Mouse (Mus musculus) heart, embryonic 15.5 days (tissue): ENCODE data around the gene B3gnt9. TPM values are rescaled to one million over a fixed set of nuclear protein-coding genes. Genes with fewer than 3 reads are reported as not detected.
"Not testable (repeated sequence)": the region's sequence is repeated elsewhere in the genome, so short reads cannot be mapped to it uniquely, and the experiment has no call there.

Source experiments
- ATAC-seq: fragments of 200-750 bp; cut with Nextera tagmentation; replicated peaks from 2 replicates; pipeline ENCODE4 v1.8.0; 2017; ENCODE audit warnings: low read depth, moderate TSS enrichment; ENCODE audit not compliant: insufficient number of reproducible peaks, insufficient read depth, low FRiP score
- H3K27ac ChIP-seq: fragments of 300-500 bp; sonication (generic); 2 replicates; pipeline ENCODE4 v1.5.1; 2015; ENCODE audit warnings: mild to moderate bottlenecking, inconsistent platforms
- H3K27me3 ChIP-seq: fragments of 300-500 bp; sonication (generic); 2 replicates; pipeline ENCODE4 v1.6.1; 2015; ENCODE audit warnings: inconsistent platforms
- H3K36me3 ChIP-seq: fragments of 300-500 bp; sonication (generic); 2 replicates; pipeline ENCODE4 v1.6.1; 2015; ENCODE audit warnings: mild to moderate bottlenecking, inconsistent platforms
- H3K4me1 ChIP-seq: fragments of 300-500 bp; sonication (generic); replicated peaks from 2 replicates; pipeline ENCODE4 v1.6.1; 2015; ENCODE audit warnings: inconsistent platforms
- H3K4me2 ChIP-seq: fragments of 300-500 bp; sonication (generic); 2 replicates; pipeline ENCODE4 v1.6.1; 2015; ENCODE audit warnings: inconsistent platforms, mild to moderate bottlenecking, moderate library complexity
- H3K4me3 ChIP-seq: fragments of 300-500 bp; sonication (generic); 2 replicates; pipeline ENCODE4 v1.5.1; 2015; ENCODE audit warnings: mild to moderate bottlenecking, inconsistent platforms
- H3K9ac ChIP-seq: fragments of 300-500 bp; sonication (generic); 2 replicates; pipeline ENCODE4 v1.6.1; 2015; ENCODE audit warnings: mild to moderate bottlenecking, inconsistent platforms
- H3K9me3 ChIP-seq: fragments of 300-500 bp; sonication (generic); replicated peaks from 2 replicates; pipeline ENCODE4 v1.6.1; 2016; ENCODE audit warnings: inconsistent platforms
- WGBS: fragments of 180-500 bp; shearing (Covaris S2); methylation state at CpG from one replicate; pipeline ENCODE4 v1.1.7; 2015; ENCODE audit warnings: mixed read lengths; 5-methylcytosine and 5-hydroxymethylcytosine counted together
- polyA plus RNA-seq: library from polyadenylated mRNA; unstranded; fragments of >200 nt; fragmentation: Nextera tagmentation; extraction: Ambion mirVana; gene quantifications from 2 replicates; pipeline ENCODE4 v1.2.1, GENCODE M21; 2015

Gene B3gnt9
- polyA plus RNA-seq, 1 experiment from 2014 or later = 13.6 TPM

GRCm38 (mm10) chr8:105291802-105292201, 36.8 kb upstream of the B3gnt9 start:
- not testable (repeated sequence) for H3K9ac ChIP-seq, H3K4me3 ChIP-seq, H3K4me2 ChIP-seq, H3K27me3 ChIP-seq, H3K36me3 ChIP-seq, H3K27ac ChIP-seq, H3K9me3 ChIP-seq, ATAC-seq
- H3K4me1 ChIP-seq = peaks cover 27% of the 10 kb centered on the region
- WGBS = 62% methylated on average over 3 of the region's 3 CpGs

- not testable (repeated sequence) for ATAC-seq, H3K4me3 ChIP-seq, H3K9ac ChIP-seq, H3K27ac ChIP-seq, H3K9me3 ChIP-seq, H3K36me3 ChIP-seq, H3K27me3 ChIP-seq, H3K4me2 ChIP-seq
- WGBS = 72% methylated on average over 8 of the region's 8 CpGs
- H3K4me1 ChIP-seq = peaks cover 23% of the 10 kb centered on the region
Observed at GRCm38 (mm10) chr8:105291364-105291763, 36.4 kb upstream of the B3gnt9 start.

- peaks cover 10% of the 10 kb centered on the region for H3K27me3 ChIP-seq
- peak overlapping the region; percentile 91 for H3K4me2 ChIP-seq
- no peak overlapping the region; the same call in 1 of the 2 replicates for H3K4me3 ChIP-seq
- no peak for ATAC-seq
- WGBS = 9% methylated on average over 31 of the region's 31 CpGs
- H3K9ac ChIP-seq = no peak overlapping the region
- H3K4me1 ChIP-seq = peaks cover 23% of the 10 kb centered on the region
- H3K27ac ChIP-seq = no peak overlapping the region
- H3K36me3 ChIP-seq = no peaks in the 10 kb centered on the region
- no peaks in the 10 kb centered on the region for H3K9me3 ChIP-seq
Observed at GRCm38 (mm10) chr8:105290554-105291314, 35.8 kb upstream of the B3gnt9 start.

- peak; percentile 11; the same call in 1 of the 2 replicates for ATAC-seq
- Histone ChIP-seq H3K9ac (peak within 1 kb of the TSS; percentile 57), H3K36me3 (no peaks in the 10 kb centered on the region), H3K9me3 (no peaks in the 10 kb centered on the region), H3K27me3 (peaks cover 10% of the 10 kb centered on the region), H3K4me2 (peak within 1 kb of the TSS; percentile 91), H3K4me1 (peaks cover 23% of the 10 kb centered on the region), H3K27ac (peak within 1 kb of the TSS; percentile 64), H3K4me3 (peak within 1 kb of the TSS; percentile 62)
- WGBS = 1% methylated on average over 43 of the region's 43 CpGs
Observed at GRCm38 (mm10) chr8:105289805-105290460, 35.0 kb upstream of the B3gnt9 start, which contains the start of gene 4931428F04Rik. Gene 4931428F04Rik, minus strand, starts transcription at chr8:105289864.

- peaks cover 10% of the 10 kb centered on the region for H3K27me3 ChIP-seq
Observed at GRCm38 (mm10) chr8:105288958-105289732, 34.2 kb upstream of the B3gnt9 start.

GRCm38 (mm10) chr8:105288231-105288630, 33.3 kb upstream of the B3gnt9 start:
- Histone ChIP-seq H3K9me3 (no peaks in the 10 kb centered on the region), H3K9ac (no peak overlapping the region), H3K36me3 (no peaks in the 10 kb centered on the region), H3K27me3 (peaks cover 10% of the 10 kb centered on the region), H3K4me3 (no peak overlapping the region), H3K4me2 (no peak overlapping the region), H3K27ac (no peak overlapping the region), H3K4me1 (peaks cover 25% of the 10 kb centered on the region)
- 82% methylated on average over 5 of the region's 5 CpGs for WGBS
- ATAC-seq = no peak

More at GRCm38 (mm10) chr8:105288958-105289732, 34.2 kb upstream of the B3gnt9 start:
- H3K9ac ChIP-seq = peak overlapping the region; percentile 57
- H3K9me3 ChIP-seq = no peaks in the 10 kb centered on the region
- no peaks in the 10 kb centered on the region for H3K36me3 ChIP-seq
- peak overlapping the region; percentile 64 for H3K27ac ChIP-seq
- peak overlapping the region; percentile 62 for H3K4me3 ChIP-seq
- H3K4me2 ChIP-seq = peak overlapping the region; percentile 91
- ATAC-seq = peak; percentile 88
- H3K4me1 ChIP-seq = peaks cover 23% of the 10 kb centered on the region
- under 1% methylated on average over 53 of the region's 53 CpGs for WGBS

- Histone ChIP-seq H3K27me3 (peaks cover 10% of the 10 kb centered on the region), H3K27ac (no peak overlapping the region), H3K36me3 (no peaks in the 10 kb centered on the region), H3K9ac (no peak overlapping the region), H3K4me1 (peaks cover 30% of the 10 kb centered on the region), H3K4me2 (no peak overlapping the region), H3K9me3 (no peaks in the 10 kb centered on the region), H3K4me3 (no peak overlapping the region)
- WGBS = 84% methylated on average over 4 of the region's 4 CpGs
- no peak for ATAC-seq
Observed at GRCm38 (mm10) chr8:105286907-105287306, 32.0 kb upstream of the B3gnt9 start.

GRCm38 (mm10) chr8:105285514-105285913, 30.6 kb upstream of the B3gnt9 start:
- H3K27me3 ChIP-seq = peaks cover 12% of the 10 kb centered on the region
- no peak for ATAC-seq
- no peak overlapping the region for H3K27ac ChIP-seq

GRCm38 (mm10) chr8:105283074-105283473, 28.1 kb upstream of the B3gnt9 start:
- H3K9ac ChIP-seq = no peak overlapping the region
- H3K36me3 ChIP-seq = no peaks in the 10 kb centered on the region
- H3K4me3 ChIP-seq = no peak overlapping the region
- H3K27ac ChIP-seq = no peak overlapping the region
- H3K9me3 ChIP-seq = no peaks in the 10 kb centered on the region
- peaks cover 17% of the 10 kb centered on the region for H3K4me1 ChIP-seq
- no peak for ATAC-seq
- peaks cover 30% of the 10 kb centered on the region for H3K27me3 ChIP-seq
- 31% methylated on average over 23 of the region's 23 CpGs for WGBS
- peak overlapping the region; percentile 11; the same call in 1 of the 2 replicates for H3K4me2 ChIP-seq

More at GRCm38 (mm10) chr8:105285514-105285913, 30.6 kb upstream of the B3gnt9 start:
- Histone ChIP-seq H3K36me3 (no peaks in the 10 kb centered on the region), H3K9me3 (no peaks in the 10 kb centered on the region), H3K4me3 (no peak overlapping the region), H3K4me2 (no peak overlapping the region), H3K4me1 (peaks cover 26% of the 10 kb centered on the region), H3K9ac (no peak overlapping the region)
- 51% methylated on average over 12 of the region's 12 CpGs for WGBS

- Histone ChIP-seq H3K36me3 (no peaks in the 10 kb centered on the region), H3K9ac (no peak overlapping the region), H3K27ac (no peak overlapping the region), H3K4me3 (no peak overlapping the region), H3K4me2 (no peak overlapping the region), H3K9me3 (no peaks in the 10 kb centered on the region), H3K4me1 (peaks cover 17% of the 10 kb centered on the region), H3K27me3 (peaks cover 39% of the 10 kb centered on the region)
- WGBS = 64% methylated on average over 4 of the region's 4 CpGs
- no peak for ATAC-seq
Observed at GRCm38 (mm10) chr8:105282239-105282638, 27.3 kb upstream of the B3gnt9 start.

GRCm38 (mm10) chr8:105281821-105282220, 26.9 kb upstream of the B3gnt9 start:
- peaks cover 18% of the 10 kb centered on the region for H3K4me1 ChIP-seq
- no peak overlapping the region for H3K4me3 ChIP-seq
- H3K9me3 ChIP-seq = no peaks in the 10 kb centered on the region
- ATAC-seq = no peak
- H3K4me2 ChIP-seq = no peak overlapping the region
- no peak overlapping the region for H3K27ac ChIP-seq
- H3K27me3 ChIP-seq = peaks cover 43% of the 10 kb centered on the region
- no peak overlapping the region for H3K9ac ChIP-seq
- 79% methylated on average over 12 of the region's 12 CpGs for WGBS
- H3K36me3 ChIP-seq = no peaks in the 10 kb centered on the region
